Comparison of ENCODE assay signal across 9 mouse cellular contexts in genomic region chr5:136840036-136840435, GRCm38 (mm10). TPM values are rescaled to one million over a fixed set of nuclear protein-coding genes. Genes with fewer than 3 reads are reported as not detected.
DNase-seq lines count a peak whose midpoint lies in the region; ATAC-seq and TF ChIP-seq lines count a peak whose summit lies in the region.
"Had no signal": no experiment of that assay in that cellular context is flagged by ENCODE, and none has a peak within 500 bp of the region (broad histone marks: within the 10 kb centered on the region; RNA-seq: fewer than 3 reads in every experiment).

No protein-coding gene starts in this region.

- no peak overlapping the region for H3K9ac ChIP-seq in forebrain, postnatal 0 days
- H3K9ac ChIP-seq in forebrain, embryonic 16.5 days (replicated peaks; ENCODE audit: low read depth, low read length): no peak overlapping the region
- H3K9ac ChIP-seq: limb, embryonic 13.5 days had no signal

- no peaks in the 10 kb centered on the region for H3K9me3 ChIP-seq in forebrain, postnatal 0 days (ENCODE audit: low read length)
- no peaks in the 10 kb centered on the region for H3K9me3 ChIP-seq in forebrain, embryonic 16.5 days (ENCODE audit: control insufficient read depth, low read length)
- H3K9me3 ChIP-seq: limb, embryonic 13.5 days had no signal

- 8% methylated on average over 8 of the region's 8 CpGs for WGBS in forebrain, postnatal 0 days
- 7% methylated on average over 8 of the region's 8 CpGs for WGBS in forebrain, embryonic 16.5 days
- 16% methylated on average over 8 of the region's 8 CpGs for WGBS in thymus, adult 2 months

- no peaks in the 10 kb centered on the region for H3K79me2 ChIP-seq in C2C12 (ENCODE audit: control insufficient read depth, insufficient read depth)

- H3K79me3 ChIP-seq in C2C12 (ENCODE audit: low read depth): no peaks in the 10 kb centered on the region

- H3K36me3 ChIP-seq in forebrain, postnatal 0 days (ENCODE audit: insufficient read depth): no peaks in the 10 kb centered on the region
- H3K36me3 ChIP-seq in forebrain, embryonic 16.5 days (ENCODE audit: control insufficient read depth, insufficient read depth): no peaks in the 10 kb centered on the region
- no peaks in the 10 kb centered on the region for H3K36me3 ChIP-seq in C2C12 (ENCODE audit: control insufficient read depth, insufficient read depth)
- no peaks in the 10 kb centered on the region for H3K36me3 ChIP-seq in thymus, adult 2 months (ENCODE audit: control insufficient read depth, insufficient read depth, low read length)

- no peak overlapping the region for H3ac ChIP-seq in C2C12 (ENCODE audit: control insufficient read depth, insufficient read length, low read depth)

- no peak for TF ChIP-seq POLR2A in thymus, adult 2 months (IDR thresholded peaks at IDR 0.05; ENCODE audit: control insufficient read depth, extremely low read depth, insufficient read depth, low read length, poor library complexity)

- peak; percentile 72 for TF ChIP-seq CTCF in forebrain, postnatal 0 days (IDR thresholded peaks at IDR 0.05; ENCODE audit: low read depth)
- TF ChIP-seq CTCF in C2C12 (IDR thresholded peaks at IDR 0.05; ENCODE audit: control insufficient read depth, insufficient read depth, insufficient read length): peak; percentile 88
- peak; percentile 94 for TF ChIP-seq CTCF in thymus, adult 2 months (IDR thresholded peaks at IDR 0.05; ENCODE audit: borderline replicate concordance, control insufficient read depth, extremely low read depth, insufficient read depth, low read length, poor library complexity)

- H3K27ac ChIP-seq in forebrain, postnatal 0 days (ENCODE audit: low read depth, low read length): no peak overlapping the region
- H3K27ac ChIP-seq in forebrain, embryonic 16.5 days (ENCODE audit: low read length): no peak overlapping the region
- H3K27ac ChIP-seq in thymus, adult 2 months (ENCODE audit: control insufficient read depth, insufficient read depth, low read length): no peak overlapping the region
- H3K27ac ChIP-seq: limb, embryonic 13.5 days had no signal

- no peak overlapping the region for H3K4me3 ChIP-seq in forebrain, postnatal 0 days (ENCODE audit: low read depth, low read length)
- no peak overlapping the region for H3K4me3 ChIP-seq in forebrain, embryonic 16.5 days (replicated peaks; ENCODE audit: low read length)
- H3K4me3 ChIP-seq in C2C12 (ENCODE audit: insufficient read depth, poor library complexity, severe bottlenecking): no peak overlapping the region
- H3K4me3 ChIP-seq in thymus, adult 2 months (ENCODE audit: control insufficient read depth, insufficient read depth, low read length): no peak overlapping the region
- H3K4me3 ChIP-seq: limb, embryonic 13.5 days had no signal

- H3K27me3 ChIP-seq in forebrain, postnatal 0 days (ENCODE audit: insufficient read depth, low read length): no peaks in the 10 kb centered on the region
- no peaks in the 10 kb centered on the region for H3K27me3 ChIP-seq in forebrain, embryonic 16.5 days (replicated peaks; ENCODE audit: control insufficient read depth, insufficient read depth, low read length)
- peaks cover 14% of the 10 kb centered on the region for H3K27me3 ChIP-seq in C2C12 (ENCODE audit: control insufficient read depth, insufficient read depth, insufficient read length)
- no peaks in the 10 kb centered on the region for H3K27me3 ChIP-seq in thymus, adult 2 months (ENCODE audit: control insufficient read depth, insufficient read depth, low read length)
- H3K27me3 ChIP-seq: limb, embryonic 13.5 days had no signal

- H3K4me1 ChIP-seq in forebrain, postnatal 0 days (ENCODE audit: insufficient read depth): no peaks in the 10 kb centered on the region
- no peaks in the 10 kb centered on the region for H3K4me1 ChIP-seq in forebrain, embryonic 16.5 days (replicated peaks; ENCODE audit: control insufficient read depth, insufficient read depth, low read length)
- H3K4me1 ChIP-seq in thymus, adult 2 months (replicated peaks; ENCODE audit: control insufficient read depth, insufficient read depth, low read length): peaks cover 7% of the 10 kb centered on the region; the same call in 1 of the 2 replicates

- peak; percentile 43 for DNase-seq in forebrain, postnatal 0 days
- peak; percentile 67 for DNase-seq in adrenal gland, postnatal 25 days
- peak; percentile 47 for DNase-seq in gastrocnemius, adult 18-20 months (ENCODE audit: low spot score)
- peak; percentile 87 to 88 for DNase-seq in kidney, postnatal 4 days
- peak; percentile 86 for DNase-seq in naive thymus-derived CD4-positive, alpha-beta T cell, adult 2 months (ENCODE audit: low read depth)
- DNase-seq in thymus, adult 2 months: peak; percentile 74

- no peak for ATAC-seq in forebrain, postnatal 0 days
- ATAC-seq in forebrain, embryonic 16.5 days: no peak

- no peak overlapping the region for H3K4me2 ChIP-seq in forebrain, postnatal 0 days (ENCODE audit: low read depth)
- H3K4me2 ChIP-seq in forebrain, embryonic 16.5 days (ENCODE audit: low read length): no peak overlapping the region
- H3K4me2 ChIP-seq: limb, embryonic 13.5 days had no signal

TF ChIP-seq in C2C12, 6 proteins besides CTCF, POLR2A, EP300 and RAD21:
- TF ChIP-seq FOSL1 (IDR thresholded peaks at IDR 0.05; ENCODE audit: insufficient read depth, low read length, poor library complexity, severe bottlenecking) (no peak), MYOD1 (IDR thresholded peaks at IDR 0.05; ENCODE audit: control insufficient read depth, insufficient read length, low read depth) (no peak), MAX (IDR thresholded peaks at IDR 0.05) (no peak), CEBPB (IDR thresholded peaks at IDR 0.05; ENCODE audit: low read depth) (no peak), MYOG (IDR thresholded peaks at IDR 0.05; ENCODE audit: control insufficient read depth, extremely low read depth, insufficient read length) (no peak), USF1 (IDR thresholded peaks at IDR 0.05; ENCODE audit: low read depth) (no peak)

RNA-seq across cellular contexts. Expression of gene Col26a1, which starts 43.0 kb away (rescaled TPM):
- 39.9 and 43.7 TPM in 2 replicates for total RNA-seq in forebrain, postnatal 0 days (2014; rRNA removed)
- polyA plus RNA-seq in forebrain, postnatal 0 days (2015; fragmentation: Nextera tagmentation; extraction: Ambion mirVana): 24.3 and 27.1 TPM in 2 replicates
- 13.9 and 16.7 TPM in 2 replicates for polyA plus RNA-seq in forebrain, embryonic 16.5 days (2015; fragmentation: Nextera tagmentation; extraction: Ambion mirVana)
- 0.11 TPM for polyA plus RNA-seq in C2C12 (2012; fragmentation: generic; extraction: Trizol)
- total RNA-seq in adrenal gland, postnatal 25 days (2021): 1.0 and 1.6 TPM in 2 replicates
- total RNA-seq in gastrocnemius, adult 18-20 months (2021): under 1 TPM; 0.31 to 0.75 TPM
- 0.22 and 0.66 TPM in 2 replicates for polyA plus RNA-seq in thymus, adult 2 months (2012; rRNA removed)
